Mouse (Mus musculus): ENCODE measurements around the gene Rilp. TPM values are rescaled to one million over a fixed set of nuclear protein-coding genes. Genes with fewer than 3 reads are reported as not detected.

The Rilp gene
- total and polyA plus RNA-seq, 3 experiments: 0.19 to 0.65 TPM; not detected in 1

DNA sequence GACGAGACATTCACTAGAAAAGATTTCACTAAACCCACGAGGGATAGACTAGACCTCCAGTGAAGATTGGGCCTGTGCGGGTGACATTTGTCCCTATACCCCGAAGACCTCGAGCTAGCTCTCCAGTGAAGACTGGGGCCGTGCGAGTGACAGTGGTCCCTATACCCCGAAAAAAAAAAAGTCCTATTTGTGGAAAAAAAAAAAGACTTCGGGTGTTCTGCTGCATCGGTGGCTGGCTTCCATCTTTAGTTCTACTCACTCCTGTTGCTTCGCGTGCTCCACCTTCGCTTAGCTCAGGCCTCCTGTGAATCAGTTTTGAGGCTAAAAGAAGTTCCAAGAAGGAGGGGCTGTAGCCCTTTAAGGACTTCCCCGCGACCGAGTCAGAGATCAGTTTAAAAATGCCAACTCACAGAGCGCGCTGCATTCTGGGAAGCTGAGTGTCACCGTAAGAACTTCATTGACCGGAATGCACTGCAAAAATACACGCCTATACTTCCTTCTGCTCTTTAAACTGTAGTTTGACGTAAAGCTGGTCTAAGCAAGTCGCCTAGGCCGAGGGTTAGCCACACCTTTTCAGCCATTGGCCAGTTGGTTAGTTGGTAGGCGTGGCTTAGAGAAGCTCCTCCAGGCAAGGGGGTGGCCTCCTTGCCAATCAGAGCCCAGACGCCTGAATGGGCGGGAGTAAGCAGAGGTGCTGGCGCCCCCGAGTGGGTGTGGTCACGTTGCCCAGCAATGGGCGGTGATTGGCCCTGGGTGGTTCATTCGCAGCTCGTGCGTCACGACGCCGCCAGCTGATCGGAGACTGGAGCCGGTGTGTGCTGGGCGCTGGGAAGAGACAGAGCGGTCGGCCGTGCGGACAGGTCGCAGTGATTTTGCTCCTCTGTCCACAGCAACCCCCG, 48.8 kb upstream of the Rilp start, which contains the start of gene Tlcd2 (continued):
- TF ChIP-seq CHD1 (IDR thresholded peaks at IDR 0.05; ENCODE audit: low read depth, low read length): peak; percentile 89
- TF ChIP-seq ZKSCAN1 (IDR thresholded peaks at IDR 0.05; ENCODE audit: low read depth, low read length): no peak
- no peak; the same call in none of the 2 replicates for TF ChIP-seq POLR2AphosphoS2 (IDR thresholded peaks at IDR 0.05; ENCODE audit: low read length)
- peak; percentile 84; the same call in 1 of the 2 replicates for TF ChIP-seq MAFK (IDR thresholded peaks at IDR 0.05; ENCODE audit: borderline replicate concordance, low read depth, low read length)
- no peak for TF ChIP-seq RAD21 (IDR thresholded peaks at IDR 0.05; ENCODE audit: low read depth, low read length)
- peak; percentile 91 for TF ChIP-seq ELF1 (IDR thresholded peaks at IDR 0.05; ENCODE audit: low read depth, low read length)
- 0 out of 2 replicates have a peak, but pooled peaks have one; percentile 10 for TF ChIP-seq NRF1 (IDR thresholded peaks at IDR 0.05; ENCODE audit: insufficient read depth, low read depth, low read length, poor library complexity, severe bottlenecking)
- TF ChIP-seq HCFC1 (IDR thresholded peaks at IDR 0.05; ENCODE audit: low read depth, low read length): peak; percentile 97
- TF ChIP-seq MXI1 (IDR thresholded peaks at IDR 0.05; ENCODE audit: low read depth, low read length): peak; percentile 93

DNA sequence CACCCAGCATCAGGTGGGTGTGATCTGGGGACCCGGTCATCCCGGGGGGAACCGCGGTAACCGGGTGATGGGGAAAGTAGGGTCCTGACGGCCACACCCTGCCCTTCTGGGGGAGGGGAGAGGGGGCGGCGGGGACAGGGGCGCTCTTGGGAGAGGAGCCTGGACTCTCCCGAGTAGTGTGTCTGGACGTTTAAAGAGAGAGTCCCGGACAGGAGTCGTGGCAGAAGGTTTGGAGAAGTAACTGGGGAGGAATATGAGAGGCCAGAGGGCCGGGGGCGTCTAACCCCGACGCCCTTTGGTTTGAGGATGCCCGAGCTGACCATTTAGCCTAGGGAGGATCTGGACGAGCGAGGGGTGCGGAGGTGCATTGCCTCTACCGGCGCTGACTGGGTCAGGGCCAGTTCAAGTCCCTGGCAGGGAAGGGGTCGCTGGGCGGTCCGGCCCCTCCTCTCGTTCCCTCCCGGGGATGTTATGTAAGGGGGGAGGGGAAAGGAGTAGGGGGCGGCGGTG, 48.1 kb upstream of the Rilp start:
- Histone ChIP-seq H3K36me3 (ENCODE audit: control insufficient read depth in 1 of 2, insufficient read depth in 2 of 2, low read length in 2 of 2) (peaks cover 0 to 26% of the 10 kb centered on the region in 2 experiments; a peak in 2 of 4 replicates), H3K9me3 (replicated peaks; ENCODE audit: insufficient read depth, low read length) (no peaks in the 10 kb centered on the region), H3K9ac (ENCODE audit: control insufficient read depth, low read depth, low read length, poor library complexity, severe bottlenecking) (peak overlapping the region; percentile 77), H3K4me3 (ENCODE audit: control insufficient read depth in 1 of 2, insufficient read depth in 1 of 2, low read depth in 2 of 2, low read length in 2 of 2) (peak overlapping the region; percentile 61 to 77), H3K27me3 (ENCODE audit: control insufficient read depth in 1 of 2, insufficient read depth in 2 of 2, low read length in 2 of 2) (no peaks in the 10 kb centered on the region), H3K4me1 (ENCODE audit: control insufficient read depth in 1 of 2, insufficient read depth in 2 of 2, low read length in 2 of 2) (peaks cover 6 to 34% of the 10 kb centered on the region in 2 experiments), H3K79me2 (ENCODE audit: control insufficient read depth, insufficient read depth, low read length, poor library complexity) (peaks cover 8% of the 10 kb centered on the region; the same call in 1 of the 2 replicates), H3K27ac (ENCODE audit: control insufficient read depth, low read depth, low read length) (peak overlapping the region; percentile 74)
- TF ChIP-seq JUND (IDR thresholded peaks at IDR 0.05; ENCODE audit: low read depth, low read length) (no peak), MYB (IDR thresholded peaks at IDR 0.05; ENCODE audit: low read depth, low read length) (no peak), POLR2A (IDR thresholded peaks at IDR 0.05; ENCODE audit: control insufficient read depth in 1 of 2, insufficient read depth in 1 of 2, low read depth in 1 of 2, low read length in 2 of 2, poor library complexity in 1 of 2) (peak in 1 of 2 experiments; percentile 87; a peak in 1 of 4 replicates), RAD21 (IDR thresholded peaks at IDR 0.05; ENCODE audit: low read depth, low read length) (no peak), POLR2AphosphoS2 (IDR thresholded peaks at IDR 0.05; ENCODE audit: low read length) (no peak)
- DNase-seq (ENCODE audit: low read depth, low spot score): no peak

DNA sequence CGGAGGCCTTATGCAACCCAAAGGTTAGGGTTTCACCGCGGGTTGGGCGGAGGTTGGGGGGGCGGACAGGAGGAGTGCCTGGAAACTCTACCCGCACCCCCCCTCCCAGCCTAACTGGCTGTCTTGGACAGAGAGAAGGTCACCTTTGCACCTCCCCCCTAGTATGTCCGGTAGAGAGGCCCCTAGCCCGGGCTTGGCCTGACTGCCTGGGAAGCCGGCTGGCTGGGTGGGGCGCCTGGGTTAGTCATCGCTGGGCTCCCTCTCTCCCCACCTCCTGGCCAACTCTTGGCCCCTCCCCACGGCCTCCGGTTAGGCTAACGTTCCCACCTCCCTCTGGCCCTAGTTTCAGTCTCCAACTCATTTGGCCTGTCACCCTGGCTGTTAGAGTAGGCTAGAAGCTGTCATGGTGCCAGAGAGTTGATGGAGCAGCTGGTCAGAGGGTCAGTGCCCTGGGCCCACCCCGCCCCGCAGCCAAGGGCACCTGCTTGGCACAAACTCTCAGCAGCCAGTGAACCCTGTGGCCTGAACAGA, 47.6 kb upstream of the Rilp start:
- peak overlapping the region; percentile 61 to 77 for H3K4me3 ChIP-seq (ENCODE audit: control insufficient read depth in 1 of 2, insufficient read depth in 1 of 2, low read depth in 2 of 2, low read length in 2 of 2)
- H3K79me2 ChIP-seq (ENCODE audit: control insufficient read depth, insufficient read depth, low read length, poor library complexity): peaks cover 8% of the 10 kb centered on the region; the same call in 1 of the 2 replicates
- DNase-seq (ENCODE audit: low read depth, low spot score): peak; percentile 91
- H3K4me1 ChIP-seq (ENCODE audit: control insufficient read depth in 1 of 2, insufficient read depth in 2 of 2, low read length in 2 of 2): peaks cover 5 to 32% of the 10 kb centered on the region in 2 experiments
- peak overlapping the region; percentile 77 for H3K9ac ChIP-seq (ENCODE audit: control insufficient read depth, low read depth, low read length, poor library complexity, severe bottlenecking)
- peaks cover 0 to 23% of the 10 kb centered on the region in 2 experiments; a peak in 2 of 4 replicates for H3K36me3 ChIP-seq (ENCODE audit: control insufficient read depth in 1 of 2, insufficient read depth in 2 of 2, low read length in 2 of 2)
- H3K27me3 ChIP-seq (ENCODE audit: control insufficient read depth in 1 of 2, insufficient read depth in 2 of 2, low read length in 2 of 2): no peaks in the 10 kb centered on the region
- H3K9me3 ChIP-seq (replicated peaks; ENCODE audit: insufficient read depth, low read length): no peaks in the 10 kb centered on the region
- H3K27ac ChIP-seq (ENCODE audit: control insufficient read depth, low read depth, low read length): peak overlapping the region; percentile 74
- no peak; the same call in 1 of the 2 replicates for TF ChIP-seq SIN3A (IDR thresholded peaks at IDR 0.05; ENCODE audit: low read length)
- TF ChIP-seq ZC3H11A (IDR thresholded peaks at IDR 0.05; ENCODE audit: low read depth, low read length): no peak
- TF ChIP-seq ETS1 (IDR thresholded peaks at IDR 0.05; ENCODE audit: low read depth, low read length): peak; percentile 61
- peak; percentile 31; the same call in 1 of the 2 replicates for TF ChIP-seq MXI1 (IDR thresholded peaks at IDR 0.05; ENCODE audit: low read depth, low read length)
- TF ChIP-seq POLR2A (IDR thresholded peaks at IDR 0.05; ENCODE audit: control insufficient read depth in 1 of 2, insufficient read depth in 1 of 2, low read depth in 1 of 2, low read length in 2 of 2, poor library complexity in 1 of 2): peak; percentile 29 to 47; a peak in 2 of 4 replicates
- no peak for TF ChIP-seq UBTF (IDR thresholded peaks at IDR 0.05; ENCODE audit: borderline replicate concordance, insufficient read depth, low read depth, low read length)
- TF ChIP-seq NELFE (IDR thresholded peaks at IDR 0.05; ENCODE audit: low read depth, low read length): peak; percentile 39; the same call in 1 of the 2 replicates
- TF ChIP-seq MYC (IDR thresholded peaks at IDR 0.05; ENCODE audit: low read depth, low read length): no peak
- no peak for TF ChIP-seq ELF1 (IDR thresholded peaks at IDR 0.05; ENCODE audit: low read depth, low read length)
- TF ChIP-seq MAZ (IDR thresholded peaks at IDR 0.05; ENCODE audit: low read depth, low read length): 0 out of 2 replicates have a peak, but pooled peaks have one; percentile 71
- peak in 1 of 2 experiments; percentile 40; a peak in 1 of 4 replicates for TF ChIP-seq EP300 (IDR thresholded peaks at IDR 0.05; ENCODE audit: low read depth in 1 of 2, low read length in 2 of 2)
- TF ChIP-seq TBP (IDR thresholded peaks at IDR 0.05; ENCODE audit: low read depth, low read length): no peak
- TF ChIP-seq CHD2 (IDR thresholded peaks at IDR 0.05; ENCODE audit: low read length): no peak
- TF ChIP-seq POLR2AphosphoS5 (IDR thresholded peaks at IDR 0.05; ENCODE audit: borderline replicate concordance, low read depth, low read length): no peak

Measured in MEL (cell line).